Mouse (Mus musculus): ENCODE results near the gene Cyp26b1.

- no peak for TF ChIP-seq CTCF (IDR thresholded peaks at IDR 0.05; ENCODE audit: low read depth, low read length)
- no peak for TF ChIP-seq POLR2A (IDR thresholded peaks at IDR 0.05; ENCODE audit: extremely low read depth, insufficient read depth, low read length)
Observed at GRCm38 (mm10) chr6:84585686-84586300, 7.9 kb downstream of the Cyp26b1 start.

All from liver, adult 2 months (tissue).